Mouse (Mus musculus) lung, postnatal 0 days (tissue): ENCODE measurements around the gene Cd36.

Source experiments
- CTCF ChIP-seq: IDR thresholded peaks from 2 replicates; pipeline ENCODE4 v1.5.1; 2016; ENCODE audit warnings: antibody characterized with exemption, mild to moderate bottlenecking
- EP300 ChIP-seq: IDR thresholded peaks from 2 replicates; pipeline ENCODE4 v1.6.1; 2016; ENCODE audit warnings: antibody characterized with exemption, mild to moderate bottlenecking, control low read depth

DNA sequence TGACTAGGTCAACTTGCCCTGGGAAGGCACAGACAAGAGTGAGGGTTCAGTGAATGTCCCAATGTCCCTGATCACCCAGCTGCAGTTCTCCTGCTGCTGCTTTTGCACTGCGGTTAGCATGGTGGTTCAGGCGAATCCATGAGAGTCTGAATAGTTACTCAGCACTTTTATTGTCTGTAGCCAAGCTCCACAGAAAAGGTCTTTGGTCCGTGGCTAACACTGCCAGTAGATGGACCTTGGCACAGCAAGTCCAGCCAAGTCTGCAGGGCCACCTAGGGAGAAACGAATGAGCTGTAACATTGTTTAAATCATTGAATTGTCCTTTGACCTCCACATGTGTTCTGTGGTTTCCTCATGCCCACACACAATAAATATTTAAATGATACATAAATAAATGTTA, 39.9 kb upstream of the Cd36 start:
- TF ChIP-seq CTCF (0 out of 2 replicates have a peak, but pooled peaks have one; percentile 15), EP300 (no peak)
